Mouse (Mus musculus) embryonic fibroblast, embryonic 13.5 days (primary cell): Measurements from ENCODE around the gene 1810024B03Rik. TPM values are rescaled to one million over a fixed set of nuclear protein-coding genes. Genes with fewer than 3 reads are reported as not detected.
A peak's percentile ranks its signal among the peaks of the same experiment; 100 is the strongest.

Source experiments
- H3K27ac ChIP-seq: 2 replicates; pipeline ENCODE4 v1.5.1; 2012; ENCODE audit warnings: low read length, control low read depth, inconsistent platforms; ENCODE audit not compliant: insufficient read depth
- H3K4me1 ChIP-seq: 2 replicates; pipeline ENCODE4 v1.6.1; 2011; ENCODE audit warnings: low read length; ENCODE audit not compliant: control insufficient read depth, insufficient read depth
- H3K4me3 ChIP-seq: 2 replicates; pipeline ENCODE4 v1.5.1; 2011; ENCODE audit warnings: mild to moderate bottlenecking, control low read depth, low read length; ENCODE audit not compliant: insufficient read depth
- CTCF ChIP-seq: IDR thresholded peaks from 2 replicates; pipeline ENCODE4 v1.5.1; 2011; ENCODE audit warnings: mild to moderate bottlenecking, control low read depth, low read length, moderate library complexity, borderline replicate concordance; ENCODE audit not compliant: insufficient read depth
- POLR2A ChIP-seq: IDR thresholded peaks from 2 replicates; pipeline ENCODE4 v1.6.1; 2011; ENCODE audit warnings: low read depth, mild to moderate bottlenecking, control low read depth, low read length, moderate library complexity
- polyA plus RNA-seq: library from polyadenylated mRNA; stranded (reverse); fragments of >200 nt; gene quantifications from 2 replicates; pipeline ENCODE4 v1.2.4, GENCODE M21; 2011; ENCODE audit warnings: low read depth; ENCODE audit not compliant: missing spikeins, insufficient read length

Gene 1810024B03Rik
- polyA plus RNA-seq = 1.1 and 1.5 TPM in 2 replicates

DNA sequence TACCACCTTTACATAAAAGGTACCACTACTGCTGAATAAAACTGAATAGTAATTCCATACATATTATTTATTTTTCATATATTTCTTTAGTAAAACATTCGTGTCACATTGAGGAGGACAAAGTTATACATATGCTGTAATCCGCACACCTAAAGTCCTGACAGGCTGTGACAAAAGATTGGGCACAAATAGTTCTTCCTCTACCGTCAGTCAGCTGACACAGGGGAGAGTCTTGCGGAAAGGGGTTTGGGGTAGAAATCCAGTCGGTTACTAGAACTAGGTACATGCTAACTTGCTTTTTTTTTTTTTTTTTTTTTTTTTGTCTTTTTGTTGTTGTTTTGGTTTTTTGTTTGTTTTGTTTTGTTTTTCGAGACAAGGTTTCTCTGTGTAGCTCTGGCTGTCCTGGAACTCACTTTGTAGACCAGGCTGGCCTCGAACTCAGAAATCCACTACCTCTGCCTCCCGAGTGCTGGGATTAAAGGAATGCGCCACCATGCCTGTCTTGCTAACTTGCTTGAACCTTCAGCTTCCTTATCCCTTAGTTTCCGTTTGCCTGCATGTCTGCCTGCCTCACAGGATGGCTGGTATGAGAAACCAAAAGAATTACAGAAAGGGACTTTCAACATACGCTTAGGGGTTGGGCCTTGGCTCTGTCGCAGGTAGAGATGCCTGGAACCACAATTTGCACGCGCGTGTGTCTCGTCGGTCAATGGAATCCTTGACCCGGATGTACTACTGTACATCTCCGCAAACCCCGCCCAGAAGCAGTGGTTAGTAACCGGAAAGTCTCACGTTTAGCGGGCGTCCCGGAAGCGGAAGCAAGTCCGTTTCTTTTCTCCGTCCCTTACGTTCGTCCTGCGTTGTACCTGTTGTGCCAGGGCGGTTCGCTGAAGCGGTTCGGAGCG, at the start of gene 1810024B03Rik, which contains the start of gene Snrnp200:
Gene 1810024B03Rik, minus strand, starts transcription at position 734 of the 905 bp plus-strand sequence.
Gene Snrnp200, plus strand, starts transcription at position 840 of the 905 bp plus-strand sequence.
- Histone ChIP-seq H3K4me3 (peak within 1 kb of the TSS; percentile 77), H3K27ac (peak within 1 kb of the TSS; percentile 26; the same call in 1 of the 2 replicates), H3K4me1 (no peaks in the 10 kb centered on the region)
- TF ChIP-seq CTCF = no peak
- peak; percentile 74 for TF ChIP-seq POLR2A

- H3K27ac ChIP-seq = peak overlapping the region; percentile 63; the same call in 1 of the 2 replicates
- H3K4me1 ChIP-seq = peaks cover 16% of the 10 kb centered on the region
- TF ChIP-seq POLR2A (no peak), CTCF (no peak)
- no peak overlapping the region for H3K4me3 ChIP-seq
Observed at GRCm38 (mm10) chr2:127255294-127255693, 47.2 kb upstream of the 1810024B03Rik start.

DNA sequence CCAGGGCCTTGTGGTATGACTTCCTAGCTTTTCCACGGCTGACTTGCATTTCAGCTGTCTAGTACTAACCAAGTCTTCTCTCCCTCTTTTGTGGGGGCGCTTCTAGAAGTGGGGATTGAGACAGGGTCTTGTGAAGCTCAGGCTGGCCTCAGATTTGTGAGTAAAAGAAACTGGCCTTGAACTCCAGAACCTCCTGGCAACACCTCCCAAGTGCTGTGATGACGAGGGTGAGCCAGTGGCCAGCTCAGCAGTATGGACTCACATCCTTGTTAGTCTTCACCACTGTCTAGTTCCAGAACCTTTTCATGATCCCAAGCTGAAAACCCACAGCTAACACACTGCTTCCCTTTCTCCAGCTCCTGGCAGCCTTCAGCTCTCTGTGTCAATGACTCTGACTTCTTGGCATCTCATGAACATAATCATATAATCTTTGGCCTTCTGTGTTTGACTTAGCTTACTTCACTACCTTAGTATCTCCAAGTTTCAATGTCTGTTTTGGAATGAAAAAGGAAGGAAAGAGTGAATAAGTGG, 46.6 kb upstream of the 1810024B03Rik start:
- H3K4me3 ChIP-seq = no peak overlapping the region
- TF ChIP-seq POLR2A (no peak), CTCF (no peak)
- peaks cover 16% of the 10 kb centered on the region for H3K4me1 ChIP-seq
- H3K27ac ChIP-seq = peak overlapping the region; percentile 63; the same call in 1 of the 2 replicates

DNA sequence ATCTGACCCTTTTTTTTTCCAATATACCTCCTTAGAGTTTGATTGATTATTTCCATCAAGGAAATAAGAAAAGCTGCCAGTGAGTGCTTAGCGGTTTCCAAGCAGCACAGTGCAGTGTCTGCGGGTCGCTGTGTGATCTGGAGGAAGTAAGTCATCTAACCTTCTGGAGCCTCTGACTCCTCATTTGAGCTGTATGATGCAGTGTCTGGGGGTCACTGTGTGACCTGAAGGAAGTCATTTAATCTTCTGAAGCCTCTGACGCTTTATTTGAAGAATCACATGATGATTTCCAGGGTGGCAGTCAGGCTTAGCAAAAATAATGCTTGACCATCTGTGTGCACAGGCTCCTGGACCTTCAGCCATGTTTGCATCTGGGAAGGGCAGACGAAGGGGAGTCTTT, 44.7 kb upstream of the 1810024B03Rik start:
- Histone ChIP-seq H3K27ac (no peak overlapping the region), H3K4me1 (peaks cover 16% of the 10 kb centered on the region), H3K4me3 (no peak overlapping the region)
- TF ChIP-seq POLR2A (no peak), CTCF (no peak)

DNA sequence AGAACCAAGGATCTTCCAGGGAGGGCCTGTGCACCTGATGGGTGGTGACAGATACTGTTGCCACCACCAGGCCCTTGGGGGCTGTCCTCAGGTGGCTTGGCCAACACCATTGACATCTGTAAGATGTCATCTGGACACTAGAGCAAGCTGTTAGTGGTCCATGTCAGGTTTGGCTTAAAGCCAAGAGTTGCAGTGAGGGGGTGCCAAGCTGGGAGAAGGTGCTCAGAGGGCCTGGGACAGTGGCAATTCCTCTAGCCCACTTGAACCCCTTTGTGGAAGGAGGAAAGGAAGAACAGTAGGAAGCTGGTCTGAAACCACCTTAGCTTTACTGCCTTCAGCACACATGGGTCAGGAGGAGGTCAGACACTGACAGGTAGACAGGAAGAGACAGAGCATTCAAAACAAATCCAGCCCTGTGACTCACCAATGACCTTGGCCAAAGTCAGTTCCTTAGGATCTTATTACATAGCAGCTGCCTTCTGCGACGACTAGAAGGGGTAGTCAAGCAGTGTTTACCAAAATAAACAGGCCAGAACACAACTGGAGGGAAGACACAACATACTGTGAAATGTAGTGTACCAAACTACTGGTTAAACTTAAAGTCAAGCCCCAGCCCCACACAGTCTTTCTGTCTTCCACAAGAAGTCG, 43.9 kb upstream of the 1810024B03Rik start:
- no peak overlapping the region for H3K27ac ChIP-seq
- H3K4me1 ChIP-seq = peaks cover 16% of the 10 kb centered on the region
- TF ChIP-seq POLR2A = no peak
- no peak for TF ChIP-seq CTCF
- H3K4me3 ChIP-seq = no peak overlapping the region

- peaks cover 16% of the 10 kb centered on the region for H3K4me1 ChIP-seq
- no peak overlapping the region for H3K4me3 ChIP-seq
- TF ChIP-seq POLR2A (no peak), CTCF (no peak)
- no peak overlapping the region for H3K27ac ChIP-seq
Observed at GRCm38 (mm10) chr2:127251457-127251856, 43.4 kb upstream of the 1810024B03Rik start.

DNA sequence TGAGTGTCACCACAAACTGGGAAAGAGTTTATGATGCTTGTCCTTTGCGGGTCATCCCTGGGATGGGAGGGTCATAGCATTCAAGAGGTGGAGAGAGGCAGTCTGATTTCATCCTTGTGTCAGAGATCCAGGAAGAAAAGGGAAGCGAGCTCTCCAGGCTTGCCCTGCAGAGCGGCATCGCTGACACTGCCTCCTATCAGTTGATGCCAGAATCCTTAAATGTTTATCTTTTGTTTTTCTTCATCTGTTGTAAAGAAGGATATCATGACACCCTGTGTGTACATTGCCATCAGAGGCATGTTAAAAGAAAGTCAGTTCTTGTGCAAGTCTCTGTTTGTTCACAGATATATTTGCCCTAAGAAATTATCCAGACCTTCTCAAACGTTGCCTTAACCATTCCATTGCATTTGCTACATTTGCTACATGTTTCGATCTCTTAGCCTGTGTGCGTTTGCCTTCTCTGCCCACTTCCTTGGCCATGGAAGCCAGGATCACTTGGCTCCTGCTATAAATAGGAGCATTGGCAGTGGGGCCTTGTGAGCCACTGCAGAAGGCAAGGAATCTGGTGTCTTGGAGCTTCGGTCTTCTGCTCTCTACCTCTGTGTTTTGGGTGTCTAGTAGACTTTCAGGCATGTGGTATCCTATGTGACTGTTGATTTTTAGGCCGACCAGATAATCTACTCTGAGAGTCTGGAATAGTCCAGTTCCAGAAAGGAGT, 42.4 kb upstream of the 1810024B03Rik start:
- Histone ChIP-seq H3K4me3 (no peak overlapping the region), H3K4me1 (peaks cover 17% of the 10 kb centered on the region), H3K27ac (no peak overlapping the region)
- TF ChIP-seq POLR2A (no peak), CTCF (no peak)

- H3K4me3 ChIP-seq = peak overlapping the region; percentile 91
- peaks cover 14% of the 10 kb centered on the region for H3K4me1 ChIP-seq
- no peak overlapping the region for H3K27ac ChIP-seq
- TF ChIP-seq POLR2A (no peak), CTCF (no peak)
Observed at GRCm38 (mm10) chr2:127248334-127249004, 40.4 kb upstream of the 1810024B03Rik start.
